Mouse (Mus musculus): Measurements from ENCODE around the gene Chmp6. TPM values are rescaled to one million over a fixed set of nuclear protein-coding genes. Genes with fewer than 3 reads are reported as not detected.

Gene Chmp6
- polyA plus RNA-seq, 1 experiment from 2014 or later, result 54.7 TPM

DNA sequence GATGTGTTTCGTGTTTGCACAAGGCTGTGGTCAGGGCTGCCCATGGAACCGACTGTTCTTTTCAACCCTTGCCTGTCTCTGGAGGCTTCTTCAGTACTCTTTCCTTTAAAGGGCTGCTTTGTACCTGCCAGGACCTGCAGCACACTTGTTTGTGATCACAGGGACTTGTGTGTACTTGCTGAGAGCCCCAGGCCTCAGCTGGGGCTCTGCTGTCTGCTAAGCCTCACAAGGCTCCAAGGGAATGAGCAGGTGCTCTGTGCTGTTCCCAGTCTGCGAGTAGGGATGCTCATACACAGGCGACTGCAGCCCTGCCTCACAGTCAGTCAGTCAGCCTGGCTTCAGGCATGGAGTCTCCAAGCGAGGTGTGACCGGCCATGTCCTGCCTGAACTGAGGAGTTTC, 53.1 kb downstream of the Chmp6 start:
- H3K27me3 ChIP-seq, result no peaks in the 10 kb centered on the region
- ATAC-seq (no peak), DNase-seq (ENCODE audit: low read depth, low spot score) (no peak)
- POLR2A ChIA-PET, result no interaction called here
- in situ Hi-C loops (cut with MboI; ENCODE audit: low pct_unique_long_range_greater_than_20kb), result no loop called here
- TF ChIP-seq CTCF (IDR thresholded peaks at IDR 0.05), result no peak
- CTCF ChIA-PET, result interaction anchor here (1.8 kb wide), 1 partner anchor 25 kb away, joined by 5 read pairs; no protein-coding TSS in a partner anchor

GRCm38 (mm10) chr11:119967401-119967800, 54.2 kb downstream of the Chmp6 start:
- no peaks in the 10 kb centered on the region for H3K27me3 ChIP-seq
- in situ Hi-C loops (cut with MboI; ENCODE audit: low pct_unique_long_range_greater_than_20kb), result no loop called here
- ATAC-seq, result no peak
- no peak for TF ChIP-seq CTCF (IDR thresholded peaks at IDR 0.05)
- ChIA-PET POLR2A (interaction anchor here (0.6 kb wide), 1 partner anchor 19 kb away, joined by 3 read pairs; no protein-coding TSS in a partner anchor), CTCF (interaction anchor here (1.6 to 1.7 kb wide), 2 partner anchors 12 kb away, joined by 4 to 6 read pairs; no protein-coding TSS in a partner anchor)
- no peak for DNase-seq (ENCODE audit: low read depth, low spot score)

- DNase-seq (ENCODE audit: low read depth, low spot score), result no peak
- ATAC-seq, result no peak
- ChIA-PET CTCF (interaction anchor here (1.6 to 1.7 kb wide), 2 partner anchors 11 to 13 kb away, joined by 4 to 6 read pairs; no protein-coding TSS in a partner anchor), POLR2A (interaction anchor here (0.6 to 0.8 kb wide), 2 partner anchors 8 to 19 kb away, joined by 3 read pairs; no protein-coding TSS in a partner anchor)
- TF ChIP-seq CTCF (IDR thresholded peaks at IDR 0.05), result no peak
- in situ Hi-C loops (cut with MboI; ENCODE audit: low pct_unique_long_range_greater_than_20kb), result no loop called here
- H3K27me3 ChIP-seq, result no peaks in the 10 kb centered on the region
These were observed 54.7 kb downstream of the Chmp6 start for GRCm38 (mm10) chr11:119967892-119968291.

Other genes with a start within 250 kb of the Chmp6 start
- 15.4 TPM for gene Baiap2, start 29.3 kb downstream of the Chmp6 start, polyA plus RNA-seq (2021)
- gene Aatk, start 133.7 kb downstream of the Chmp6 start, polyA plus RNA-seq (2021), result 0.09 TPM
- 36.8 TPM for gene Cep131, start 173.4 kb downstream of the Chmp6 start, polyA plus RNA-seq (2021)
- 19.7 TPM for gene Tepsin, start 185.3 kb downstream of the Chmp6 start, polyA plus RNA-seq (2021)
- 57.3 TPM for gene Ndufaf8, start 185.5 kb downstream of the Chmp6 start, polyA plus RNA-seq (2021)
- gene Slc38a10, start 237.9 kb downstream of the Chmp6 start, polyA plus RNA-seq (2021), result 107 TPM